In genomic region chr5:66476266-66476665, GRCm38 (mm10) we compare ENCODE assay signal across 20 mouse cellular contexts.
A peak's percentile ranks its signal among the peaks of the same experiment; 100 is the strongest.
DNase-seq lines count a peak whose midpoint lies in the region; ATAC-seq and TF ChIP-seq lines count a peak whose summit lies in the region.
"Had no signal": no experiment of that assay in that cellular context is flagged by ENCODE, and none has a peak within 500 bp of the region (broad histone marks: within the 10 kb centered on the region; RNA-seq: fewer than 3 reads in every experiment).

No protein-coding gene starts in this region.

- no peak overlapping the region for H3K9ac ChIP-seq in liver, postnatal 0 days (replicated peaks)
- H3K9ac ChIP-seq in liver, embryonic 11.5 days (ENCODE audit: low read depth, low read length), result no peak overlapping the region
- H3K9ac ChIP-seq: embryonic facial prominence, embryonic 12.5 days; hindbrain, embryonic 13.5 days; limb, embryonic 13.5 days; lung, embryonic 14.5 days had no signal

- no peaks in the 10 kb centered on the region for H3K9me3 ChIP-seq in liver, postnatal 0 days (ENCODE audit: low read length)
- no peaks in the 10 kb centered on the region for H3K9me3 ChIP-seq in liver, embryonic 11.5 days (ENCODE audit: control insufficient read depth, low read length)
- H3K9me3 ChIP-seq: embryonic facial prominence, embryonic 12.5 days; heart, embryonic 10.5 days; hindbrain, embryonic 13.5 days; limb, embryonic 13.5 days; midbrain, embryonic 10.5 days had no signal

- H3K27me3 ChIP-seq in liver, postnatal 0 days (ENCODE audit: insufficient read depth, low read length), result no peaks in the 10 kb centered on the region
- no peaks in the 10 kb centered on the region for H3K27me3 ChIP-seq in liver, embryonic 11.5 days (replicated peaks; ENCODE audit: control insufficient read depth, insufficient read depth, low read length)
- H3K27me3 ChIP-seq: embryonic facial prominence, embryonic 12.5 days; hindbrain, embryonic 13.5 days; limb, embryonic 13.5 days had no signal

- TF ChIP-seq EP300 in liver, postnatal 0 days (IDR thresholded peaks at IDR 0.05; ENCODE audit: low read depth), result no peak

- DNase-seq in cerebellum, postnatal 4 days (ENCODE audit: low spot score in 2 of 2), result no peak
- no peak for DNase-seq in liver, postnatal 0 days
- DNase-seq in liver, embryonic 11.5 days (ENCODE audit: low spot score), result no peak
- DNase-seq in cerebellum, adult 8-10 months, result peak; percentile 25
- no peak for DNase-seq in spleen, postnatal 36 days (ENCODE audit: low spot score in 2 of 2)
- no peak for DNase-seq in heart, postnatal 4 days
- DNase-seq: adrenal gland, postnatal 14 days; kidney, adult 9 months; lung, embryonic 14.5 days; lung, postnatal 4 days; retina, postnatal 1 day; thymus, postnatal 14 days had no signal

- ATAC-seq in cerebellum, adult (ENCODE audit: insufficient number of reproducible peaks, low FRiP score, low TSS enrichment), result peak; percentile 82
- ATAC-seq in liver, postnatal 0 days, result no peak
- ATAC-seq in liver, embryonic 11.5 days (replicated peaks; ENCODE audit: low FRiP score), result no peak
- no peak for ATAC-seq in megakaryocyte, adult 5-6 weeks (ENCODE audit: poor library complexity, severe bottlenecking)
- ATAC-seq: forebrain, embryonic 16.5 days had no signal

- H3K27ac ChIP-seq in liver, postnatal 0 days (ENCODE audit: low read depth), result no peak overlapping the region
- no peak overlapping the region for H3K27ac ChIP-seq in liver, embryonic 11.5 days (ENCODE audit: low read depth, low read length)
- H3K27ac ChIP-seq: embryonic facial prominence, embryonic 12.5 days; heart, embryonic 10.5 days; hindbrain, embryonic 13.5 days; limb, embryonic 13.5 days; midbrain, embryonic 10.5 days had no signal

- peak overlapping the region; percentile 54 for H3K4me2 ChIP-seq in liver, postnatal 0 days (ENCODE audit: low read depth, low read length)
- H3K4me2 ChIP-seq in liver, embryonic 11.5 days, result no peak overlapping the region
- H3K4me2 ChIP-seq: embryonic facial prominence, embryonic 12.5 days; hindbrain, embryonic 13.5 days; limb, embryonic 13.5 days; lung, embryonic 14.5 days had no signal

- H3K4me1 ChIP-seq in liver, postnatal 0 days (ENCODE audit: insufficient read depth), result no peaks in the 10 kb centered on the region
- no peaks in the 10 kb centered on the region for H3K4me1 ChIP-seq in liver, embryonic 11.5 days (replicated peaks; ENCODE audit: control insufficient read depth, insufficient read depth, low read length)
- H3K4me1 ChIP-seq: embryonic facial prominence, embryonic 12.5 days had no signal

- no peak overlapping the region for H3K4me3 ChIP-seq in liver, postnatal 0 days (ENCODE audit: low read depth, low read length)
- no peak overlapping the region for H3K4me3 ChIP-seq in liver, embryonic 11.5 days (ENCODE audit: low read depth, low read length)
- H3K4me3 ChIP-seq: embryonic facial prominence, embryonic 12.5 days; heart, embryonic 10.5 days; hindbrain, embryonic 13.5 days; limb, embryonic 13.5 days; midbrain, embryonic 10.5 days had no signal

- H3K36me3 ChIP-seq in liver, postnatal 0 days (replicated peaks; ENCODE audit: insufficient read depth, low read length), result no peaks in the 10 kb centered on the region
- H3K36me3 ChIP-seq in liver, embryonic 11.5 days (ENCODE audit: control insufficient read depth, insufficient read depth, low read length), result no peaks in the 10 kb centered on the region
- H3K36me3 ChIP-seq: midbrain, embryonic 10.5 days had no signal

- TF ChIP-seq CTCF in liver, postnatal 0 days (IDR thresholded peaks at IDR 0.05; ENCODE audit: low read depth), result no peak

- WGBS in liver, postnatal 0 days (ENCODE audit: insufficient replicate concordance), result 74% methylated on average over 10 of the region's 10 CpGs
- 81% methylated on average over 10 of the region's 10 CpGs for WGBS in liver, embryonic 11.5 days
